13 mouse cellular contexts compared by ENCODE assay signal in genomic region chr7:33944940-33945339, GRCm38 (mm10).
A peak's percentile ranks its signal among the peaks of the same experiment; 100 is the strongest.
DNase-seq lines count a peak whose midpoint lies in the region.
"Had no signal": no experiment of that assay in that cellular context is flagged by ENCODE, and none has a peak within 500 bp of the region (broad histone marks: within the 10 kb centered on the region; RNA-seq: fewer than 3 reads in every experiment).

Gene Scgb2b26, minus strand, starts transcription at chr7:33945040.

- peak; percentile 23 for DNase-seq in kidney, adult 9 months
- no peak for DNase-seq in kidney, postnatal 25 days
- DNase-seq: adrenal gland, adult 2 months; adrenal gland, adult 8-10 months; adrenal gland, postnatal 10 days; adrenal gland, postnatal 14 days; adrenal gland, postnatal 25 days; adrenal gland, postnatal 36 days; B cell, adult 2 months; cerebellum, adult 11 months; cerebellum, adult 11-12 months; cerebellum, adult 18-20 months; cerebellum, adult 2 months had no signal
